Mouse (Mus musculus) lung, adult 2 months (tissue): Measurements from ENCODE around the gene Phgdh. TPM values are rescaled to one million over a fixed set of nuclear protein-coding genes. Genes with fewer than 3 reads are reported as not detected.
"Not testable (repeated sequence)": the region's sequence is repeated elsewhere in the genome, so short reads cannot be mapped to it uniquely, and the experiment has no call there.

Source experiments
- DNase-seq: peaks from one replicate; pipeline ENCODE4 v3.0.0; 2022
- H3K4me1 ChIP-seq: fragments of 200-500 bp; 2 replicates; pipeline ENCODE4 v1.6.1; 2011; ENCODE audit warnings: low read length; ENCODE audit not compliant: control insufficient read depth, insufficient read depth
- H3K4me3 ChIP-seq: fragments of 200-500 bp; replicated peaks from 2 replicates; pipeline ENCODE3; 2011; ENCODE audit warnings: low read depth, mild to moderate bottlenecking, control low read depth, low read length; ENCODE audit errors: extremely low read depth
- CTCF ChIP-seq: fragments of 200-500 bp; IDR thresholded peaks from 2 replicates; pipeline ENCODE4 v1.5.1; 2011; ENCODE audit warnings: mild to moderate bottlenecking, low read length, control low read depth; ENCODE audit not compliant: insufficient read depth
- POLR2A ChIP-seq: fragments of 200-500 bp; IDR thresholded peaks from 2 replicates; pipeline ENCODE4 v1.6.1; 2011; ENCODE audit warnings: low read depth, mild to moderate bottlenecking, control low read depth, low read length, borderline replicate concordance; ENCODE audit errors: extremely low read depth
- WGBS: fragments of 180-500 bp; shearing (Covaris S2); methylation state at CpG from one replicate; pipeline ENCODE4 v1.1.7; 2018; 5-methylcytosine and 5-hydroxymethylcytosine counted together
- polyA plus RNA-seq: library from polyadenylated mRNA; depleted of rRNA; stranded (reverse); fragments of >200 nt; gene quantifications from 2 replicates; pipeline ENCODE4 v1.2.3, GENCODE M21; 2012; rRNA removed

The Phgdh gene
- polyA plus RNA-seq, result 19.8 and 21.4 TPM in 2 replicates

GRCm38 (mm10) chr3:98339706-98340109 lies at the start of gene Phgdh:
TSS of gene Phgdh (minus strand) at chr3:98339990.
- peak; percentile 40 for DNase-seq
- WGBS, result under 1% methylated on average over 10 of the region's 10 CpGs
- peak within 1 kb of the TSS; percentile 20 for H3K4me3 ChIP-seq
- H3K4me1 ChIP-seq, result not testable (repeated sequence)

GRCm38 (mm10) chr3:98389305-98389704 lies 49.5 kb upstream of the Phgdh start:
- TF ChIP-seq POLR2A, result no peak
- no peak for TF ChIP-seq CTCF
- DNase-seq, result no peak
- Histone ChIP-seq H3K4me1 (peaks cover 19% of the 10 kb centered on the region), H3K4me3 (no peak overlapping the region)
- 71% methylated on average over 3 of the region's 3 CpGs for WGBS

GRCm38 (mm10) chr3:98387756-98388155 lies 48.0 kb upstream of the Phgdh start:
- 73% methylated on average over 7 of the region's 7 CpGs for WGBS
- DNase-seq, result no peak
- no peak overlapping the region for H3K4me3 ChIP-seq
- H3K4me1 ChIP-seq, result peaks cover 21% of the 10 kb centered on the region
- TF ChIP-seq POLR2A, result no peak
- TF ChIP-seq CTCF, result no peak

- WGBS, result 43% methylated on average over 4 of the region's 4 CpGs
- peaks cover 15% of the 10 kb centered on the region for H3K4me1 ChIP-seq
- DNase-seq, result no peak
- TF ChIP-seq CTCF (no peak), POLR2A (no peak)
- H3K4me3 ChIP-seq, result no peak overlapping the region
Observed at GRCm38 (mm10) chr3:98387086-98387485, 47.3 kb upstream of the Phgdh start.

DNA sequence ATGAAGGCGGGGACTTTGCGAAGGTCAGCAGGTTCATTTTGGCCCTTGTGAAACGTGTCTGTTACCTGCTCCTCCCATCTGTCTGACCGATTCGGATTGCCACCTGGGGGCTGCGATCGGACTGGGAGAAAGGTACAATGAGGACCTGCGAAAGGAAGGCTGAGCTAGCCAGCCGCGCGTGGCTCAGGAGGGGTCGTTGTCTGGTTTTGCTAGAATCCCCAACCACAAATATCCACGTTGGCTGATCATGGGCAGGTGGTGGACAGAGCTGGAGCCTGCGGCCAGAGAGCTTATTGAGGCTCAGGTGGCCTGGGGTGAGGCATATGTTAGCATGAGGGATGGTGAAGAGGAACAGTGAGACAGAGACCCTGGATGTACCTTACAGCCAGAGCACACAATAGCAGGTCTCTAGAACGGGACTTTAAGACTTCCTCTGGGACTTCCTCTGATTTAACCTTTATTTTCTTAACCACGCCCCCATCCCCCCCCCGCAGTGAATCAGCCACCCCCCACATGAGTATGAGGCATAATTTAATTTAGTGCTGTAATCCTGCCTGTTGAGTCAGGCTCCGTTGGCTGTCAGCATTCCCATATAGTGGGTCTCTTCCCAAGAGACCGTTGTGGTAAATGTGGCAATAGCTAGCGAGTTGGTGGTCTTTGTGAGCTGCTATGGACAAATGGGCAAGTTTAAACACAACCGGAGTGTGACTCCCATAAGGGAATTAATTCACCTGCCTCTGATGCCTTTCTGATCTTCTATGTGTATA lies 43.4 kb upstream of the Phgdh start:
- no peak for TF ChIP-seq POLR2A
- TF ChIP-seq CTCF, result no peak
- WGBS, result 6% methylated on average over 21 of the region's 21 CpGs
- Histone ChIP-seq H3K4me3 (peak overlapping the region; percentile 86), H3K4me1 (peaks cover 14% of the 10 kb centered on the region)
- no peak for DNase-seq

DNA sequence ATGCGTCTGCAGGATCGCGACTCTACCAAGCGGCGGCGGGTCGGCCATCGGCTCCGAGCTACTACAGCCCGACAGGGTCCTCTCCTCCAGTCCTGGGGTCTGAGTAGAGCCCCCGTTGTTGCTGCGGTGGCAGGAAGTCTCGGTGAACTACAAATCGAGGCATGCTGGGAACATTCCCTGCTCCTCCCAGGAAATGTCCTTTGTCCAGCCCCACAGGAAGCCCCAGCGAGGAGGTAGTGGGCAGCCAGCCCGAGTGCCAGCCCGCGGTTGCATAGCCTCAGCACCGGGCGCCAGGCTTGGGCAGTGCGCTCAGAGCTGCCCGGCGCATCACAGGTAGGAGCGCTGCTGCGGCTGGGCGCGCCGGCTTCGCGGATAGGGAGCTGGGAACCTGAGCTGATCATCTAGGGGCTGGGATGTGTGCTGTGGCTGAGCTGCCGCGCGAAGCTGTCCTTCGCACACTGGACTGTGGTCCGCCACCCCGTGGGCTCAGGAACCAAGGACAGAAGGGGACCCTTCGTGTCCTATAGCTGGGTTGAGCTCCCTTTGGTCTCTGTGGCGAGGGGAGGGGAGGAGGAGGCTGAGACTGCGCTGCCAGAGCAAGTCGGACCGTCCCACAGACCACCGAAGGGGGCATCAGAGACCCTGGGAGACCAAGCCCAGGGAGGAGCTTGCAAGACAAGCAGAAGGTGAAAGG lies 42.6 kb upstream of the Phgdh start, which contains the start of gene Zfp697:
TSS of gene Zfp697 (plus strand) at position 216 of the 694 bp plus-strand sequence.
- Histone ChIP-seq H3K4me3 (peak within 1 kb of the TSS; percentile 86), H3K4me1 (peaks cover 11% of the 10 kb centered on the region)
- peak; percentile 78 for DNase-seq
- TF ChIP-seq CTCF, result no peak
- TF ChIP-seq POLR2A, result peak; percentile 83; the same call in 1 of the 2 replicates
- under 1% methylated on average over 42 of the region's 42 CpGs for WGBS

DNA sequence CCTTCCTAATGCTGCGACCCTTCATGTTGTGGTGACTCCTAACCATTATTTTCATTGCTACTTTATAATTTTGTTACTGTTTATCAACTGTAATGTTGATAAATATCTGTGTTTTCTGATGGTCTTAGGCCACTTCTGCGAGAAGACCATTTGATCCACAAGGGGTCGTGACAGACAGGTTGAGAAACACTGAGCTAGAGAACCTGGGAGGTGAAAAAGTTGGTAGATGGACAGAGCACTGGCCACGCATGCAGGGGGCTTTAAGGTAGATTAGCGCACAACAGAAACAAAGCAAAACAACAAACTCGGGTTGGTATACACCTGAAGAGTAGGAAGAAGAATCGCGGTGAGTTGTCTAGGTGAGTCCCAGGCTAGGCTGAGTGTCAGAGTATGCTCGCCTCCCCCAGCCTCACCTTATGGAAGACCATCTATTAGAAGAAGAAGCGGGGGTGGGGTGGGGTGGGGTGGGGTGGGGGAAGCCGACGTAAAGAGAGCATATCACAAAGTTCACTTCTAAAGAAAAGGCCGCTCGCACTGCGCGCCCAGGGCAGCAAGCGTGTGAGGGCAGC lies 42.0 kb upstream of the Phgdh start:
- H3K4me3 ChIP-seq, result peak overlapping the region; percentile 86
- WGBS, result 10% methylated on average over 17 of the region's 17 CpGs
- DNase-seq, result no peak
- TF ChIP-seq POLR2A, result no peak
- no peak for TF ChIP-seq CTCF
- peaks cover 9% of the 10 kb centered on the region for H3K4me1 ChIP-seq

DNA sequence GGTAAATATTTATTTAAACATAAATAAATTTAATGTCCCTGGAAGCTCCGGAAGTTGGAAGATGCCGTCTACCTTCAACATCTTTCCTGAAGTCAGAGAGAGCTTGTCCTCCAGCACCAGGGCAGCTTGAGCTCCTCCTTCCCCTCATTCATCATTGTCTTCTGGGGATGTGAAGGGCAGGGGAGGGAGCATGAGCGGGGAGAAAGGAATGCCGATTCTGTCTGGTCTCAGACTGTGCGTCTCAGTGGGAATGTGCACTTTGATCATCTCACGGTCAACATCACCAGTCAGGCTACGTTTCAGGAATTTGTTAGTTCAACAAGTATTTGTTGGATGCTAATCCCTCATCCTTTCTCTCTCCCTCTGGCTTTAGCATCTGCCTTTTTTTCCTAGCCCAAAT lies 39.4 kb upstream of the Phgdh start:
- DNase-seq, result no peak
- 19% methylated on average over 7 of the region's 7 CpGs for WGBS
- no peak overlapping the region for H3K4me3 ChIP-seq
- peaks cover 7% of the 10 kb centered on the region for H3K4me1 ChIP-seq
- TF ChIP-seq CTCF, result no peak
- TF ChIP-seq POLR2A, result no peak

- no peak for TF ChIP-seq CTCF
- no peak for TF ChIP-seq POLR2A
- DNase-seq, result no peak
- Histone ChIP-seq H3K4me3 (no peak overlapping the region), H3K4me1 (peaks cover 10% of the 10 kb centered on the region)
- 87% methylated on average over 4 of the region's 4 CpGs for WGBS
Observed at GRCm38 (mm10) chr3:98378267-98378666, 38.5 kb upstream of the Phgdh start.

DNA sequence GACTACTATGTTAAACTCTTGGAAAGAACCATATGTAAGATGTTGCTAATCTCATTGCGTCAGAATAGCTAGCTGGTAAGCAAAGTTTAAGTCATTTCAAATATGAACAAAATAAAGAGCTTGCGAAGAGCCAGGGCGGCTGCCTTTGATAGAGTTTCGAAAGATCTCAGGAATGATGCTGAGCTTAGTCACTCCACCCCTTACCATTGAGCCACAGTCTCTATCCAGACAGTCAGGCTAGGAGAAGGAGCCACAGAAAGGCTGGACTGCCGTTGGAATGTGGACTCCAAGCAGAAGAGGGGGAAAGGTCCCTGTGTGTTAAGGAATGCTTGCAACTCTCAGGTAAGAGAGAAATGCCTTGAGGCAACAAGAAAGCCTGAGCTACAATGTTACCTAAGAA lies 35.2 kb upstream of the Phgdh start:
- Histone ChIP-seq H3K4me1 (peaks cover 10% of the 10 kb centered on the region), H3K4me3 (no peak overlapping the region)
- no peak for TF ChIP-seq POLR2A
- TF ChIP-seq CTCF, result no peak
- DNase-seq, result no peak
- 64% methylated on average over 5 of the region's 5 CpGs for WGBS
